Mouse (Mus musculus): ENCODE results near the gene Vldlr. TPM values are rescaled to one million over a fixed set of nuclear protein-coding genes. Genes with fewer than 3 reads are reported as not detected.

Gene Vldlr
- polyA plus RNA-seq, 1 experiment = 0.21 TPM

GRCm38 (mm10) chr19:27233386-27233785 is 17.1 kb downstream of the Vldlr start:
- H3K36me3 ChIP-seq (ENCODE audit: control insufficient read depth, insufficient read depth) = no peaks in the 10 kb centered on the region
- no peak overlapping the region for H3K4me3 ChIP-seq (ENCODE audit: insufficient read depth, poor library complexity, severe bottlenecking)
- no peak for TF ChIP-seq MAX (IDR thresholded peaks at IDR 0.05)
- TF ChIP-seq MYOG (IDR thresholded peaks at IDR 0.05; ENCODE audit: control insufficient read depth, extremely low read depth, insufficient read length) = no peak
- TF ChIP-seq FOSL1 (IDR thresholded peaks at IDR 0.05; ENCODE audit: insufficient read depth, low read length, poor library complexity, severe bottlenecking) = no peak
- TF ChIP-seq CEBPB (IDR thresholded peaks at IDR 0.05; ENCODE audit: low read depth) = no peak
- no peak for TF ChIP-seq CTCF (IDR thresholded peaks at IDR 0.05; ENCODE audit: control insufficient read depth, insufficient read depth, insufficient read length)
- TF ChIP-seq USF1 (IDR thresholded peaks at IDR 0.05; ENCODE audit: low read depth) = no peak
- no peak for TF ChIP-seq MYOD1 (IDR thresholded peaks at IDR 0.05; ENCODE audit: control insufficient read depth, insufficient read length, low read depth)
- no peaks in the 10 kb centered on the region for H3K27me3 ChIP-seq (ENCODE audit: control insufficient read depth, insufficient read depth, insufficient read length)
- H3ac ChIP-seq (ENCODE audit: control insufficient read depth, insufficient read length, low read depth) = no peak overlapping the region
- no peaks in the 10 kb centered on the region for H3K79me3 ChIP-seq (ENCODE audit: low read depth)
- no peaks in the 10 kb centered on the region for H3K79me2 ChIP-seq (ENCODE audit: control insufficient read depth, insufficient read depth)

DNA sequence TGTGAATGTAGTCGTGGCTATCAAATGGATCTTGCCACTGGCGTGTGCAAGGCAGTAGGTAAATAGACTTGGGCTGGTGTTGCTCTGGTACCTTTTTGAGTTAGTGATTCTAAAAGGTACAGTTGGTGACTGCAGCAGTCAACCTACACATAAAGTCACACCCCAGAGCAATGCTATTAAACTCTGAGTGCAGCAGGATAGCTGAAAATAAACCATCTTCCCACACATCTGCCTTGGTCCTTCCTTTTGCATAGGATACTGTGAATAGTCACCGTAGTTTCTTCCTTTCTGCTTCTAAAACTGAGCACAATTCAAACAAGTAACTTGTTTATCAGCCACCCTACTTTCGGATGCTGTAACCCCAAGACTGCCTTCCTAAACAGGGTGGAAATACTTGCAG is 23.6 kb downstream of the Vldlr start:
- no peaks in the 10 kb centered on the region for H3K79me2 ChIP-seq (ENCODE audit: control insufficient read depth, insufficient read depth)
- H3K79me3 ChIP-seq (ENCODE audit: low read depth) = no peaks in the 10 kb centered on the region
- H3K36me3 ChIP-seq (ENCODE audit: control insufficient read depth, insufficient read depth) = no peaks in the 10 kb centered on the region
- no peak overlapping the region for H3K4me3 ChIP-seq (ENCODE audit: insufficient read depth, poor library complexity, severe bottlenecking)
- H3ac ChIP-seq (ENCODE audit: control insufficient read depth, insufficient read length, low read depth) = no peak overlapping the region
- TF ChIP-seq USF1 (IDR thresholded peaks at IDR 0.05; ENCODE audit: low read depth) (no peak), CTCF (IDR thresholded peaks at IDR 0.05; ENCODE audit: control insufficient read depth, insufficient read depth, insufficient read length) (no peak), MAX (IDR thresholded peaks at IDR 0.05) (no peak), MYOD1 (IDR thresholded peaks at IDR 0.05; ENCODE audit: control insufficient read depth, insufficient read length, low read depth) (no peak), FOSL1 (IDR thresholded peaks at IDR 0.05; ENCODE audit: insufficient read depth, low read length, poor library complexity, severe bottlenecking) (no peak), CEBPB (IDR thresholded peaks at IDR 0.05; ENCODE audit: low read depth) (no peak), MYOG (IDR thresholded peaks at IDR 0.05; ENCODE audit: control insufficient read depth, extremely low read depth, insufficient read length) (no peak)
- no peaks in the 10 kb centered on the region for H3K27me3 ChIP-seq (ENCODE audit: control insufficient read depth, insufficient read depth, insufficient read length)

- Histone ChIP-seq H3K79me2 (ENCODE audit: control insufficient read depth, insufficient read depth) (no peaks in the 10 kb centered on the region), H3K79me3 (ENCODE audit: low read depth) (no peaks in the 10 kb centered on the region), H3K36me3 (ENCODE audit: control insufficient read depth, insufficient read depth) (no peaks in the 10 kb centered on the region), H3K27me3 (ENCODE audit: control insufficient read depth, insufficient read depth, insufficient read length) (no peaks in the 10 kb centered on the region), H3K4me3 (ENCODE audit: insufficient read depth, poor library complexity, severe bottlenecking) (no peak overlapping the region), H3ac (ENCODE audit: control insufficient read depth, insufficient read length, low read depth) (no peak overlapping the region)
- no peak for TF ChIP-seq CTCF (IDR thresholded peaks at IDR 0.05; ENCODE audit: control insufficient read depth, insufficient read depth, insufficient read length)
- TF ChIP-seq USF1 (IDR thresholded peaks at IDR 0.05; ENCODE audit: low read depth) = no peak
- no peak for TF ChIP-seq MYOD1 (IDR thresholded peaks at IDR 0.05; ENCODE audit: control insufficient read depth, insufficient read length, low read depth)
- TF ChIP-seq MYOG (IDR thresholded peaks at IDR 0.05; ENCODE audit: control insufficient read depth, extremely low read depth, insufficient read length) = no peak
- no peak for TF ChIP-seq MAX (IDR thresholded peaks at IDR 0.05)
- no peak for TF ChIP-seq CEBPB (IDR thresholded peaks at IDR 0.05; ENCODE audit: low read depth)
- TF ChIP-seq FOSL1 (IDR thresholded peaks at IDR 0.05; ENCODE audit: insufficient read depth, low read length, poor library complexity, severe bottlenecking) = no peak
Observed at GRCm38 (mm10) chr19:27243527-27243926, 27.2 kb downstream of the Vldlr start.

DNA sequence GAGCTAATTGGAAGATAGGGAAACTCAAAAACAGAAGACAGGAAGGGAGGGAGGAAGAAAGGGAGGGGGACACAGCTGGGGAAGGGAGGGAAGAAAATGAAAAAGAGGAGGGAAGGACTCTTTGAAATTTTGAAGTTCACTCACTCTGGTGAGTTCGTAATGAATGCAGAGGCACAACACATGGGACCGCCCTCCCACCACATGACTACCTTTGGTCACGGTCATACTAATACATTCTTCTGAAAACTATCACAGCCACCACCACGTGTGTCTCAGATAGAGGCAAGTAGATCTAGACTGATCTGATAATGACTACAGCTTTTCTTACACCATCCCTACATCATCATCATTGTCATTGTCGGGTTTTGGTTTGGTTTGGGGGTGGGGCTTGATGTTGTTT is 38.5 kb downstream of the Vldlr start:
- no peak overlapping the region for H3K4me3 ChIP-seq (ENCODE audit: insufficient read depth, poor library complexity, severe bottlenecking)
- no peaks in the 10 kb centered on the region for H3K36me3 ChIP-seq (ENCODE audit: control insufficient read depth, insufficient read depth)
- TF ChIP-seq FOSL1 (IDR thresholded peaks at IDR 0.05; ENCODE audit: insufficient read depth, low read length, poor library complexity, severe bottlenecking) (no peak), CEBPB (IDR thresholded peaks at IDR 0.05; ENCODE audit: low read depth) (no peak), USF1 (IDR thresholded peaks at IDR 0.05; ENCODE audit: low read depth) (no peak), MYOG (IDR thresholded peaks at IDR 0.05; ENCODE audit: control insufficient read depth, extremely low read depth, insufficient read length) (no peak), CTCF (IDR thresholded peaks at IDR 0.05; ENCODE audit: control insufficient read depth, insufficient read depth, insufficient read length) (no peak), MAX (IDR thresholded peaks at IDR 0.05) (no peak), MYOD1 (IDR thresholded peaks at IDR 0.05; ENCODE audit: control insufficient read depth, insufficient read length, low read depth) (no peak)
- H3K27me3 ChIP-seq (ENCODE audit: control insufficient read depth, insufficient read depth, insufficient read length) = no peaks in the 10 kb centered on the region
- no peaks in the 10 kb centered on the region for H3K79me2 ChIP-seq (ENCODE audit: control insufficient read depth, insufficient read depth)
- H3ac ChIP-seq (ENCODE audit: control insufficient read depth, insufficient read length, low read depth) = no peak overlapping the region
- no peaks in the 10 kb centered on the region for H3K79me3 ChIP-seq (ENCODE audit: low read depth)

DNA sequence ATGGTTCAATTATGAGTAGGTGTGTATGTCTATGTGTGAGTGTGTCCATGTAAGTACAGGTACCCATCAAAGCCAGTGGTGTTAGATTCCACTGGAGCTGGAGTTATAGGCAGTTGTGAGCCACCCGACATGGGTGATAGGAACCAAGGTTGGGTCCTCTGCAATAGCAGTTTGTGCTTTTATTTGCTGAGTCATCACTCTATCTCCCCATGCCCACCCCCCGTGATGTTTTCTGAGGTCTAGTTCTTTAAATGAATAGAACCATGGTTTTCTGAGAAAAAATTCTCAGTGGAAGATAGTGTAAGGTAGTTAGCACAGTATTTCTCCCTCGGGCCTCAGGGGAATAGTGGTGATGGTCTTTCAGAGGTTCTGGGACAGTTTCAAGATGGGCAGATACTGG is 39.4 kb downstream of the Vldlr start:
- TF ChIP-seq CTCF (IDR thresholded peaks at IDR 0.05; ENCODE audit: control insufficient read depth, insufficient read depth, insufficient read length) = no peak
- no peak for TF ChIP-seq FOSL1 (IDR thresholded peaks at IDR 0.05; ENCODE audit: insufficient read depth, low read length, poor library complexity, severe bottlenecking)
- TF ChIP-seq MYOG (IDR thresholded peaks at IDR 0.05; ENCODE audit: control insufficient read depth, extremely low read depth, insufficient read length) = no peak
- TF ChIP-seq USF1 (IDR thresholded peaks at IDR 0.05; ENCODE audit: low read depth) = no peak
- TF ChIP-seq MYOD1 (IDR thresholded peaks at IDR 0.05; ENCODE audit: control insufficient read depth, insufficient read length, low read depth) = no peak
- no peak for TF ChIP-seq CEBPB (IDR thresholded peaks at IDR 0.05; ENCODE audit: low read depth)
- TF ChIP-seq MAX (IDR thresholded peaks at IDR 0.05) = no peak
- H3K4me3 ChIP-seq (ENCODE audit: insufficient read depth, poor library complexity, severe bottlenecking) = no peak overlapping the region
- H3K27me3 ChIP-seq (ENCODE audit: control insufficient read depth, insufficient read depth, insufficient read length) = no peaks in the 10 kb centered on the region
- no peaks in the 10 kb centered on the region for H3K36me3 ChIP-seq (ENCODE audit: control insufficient read depth, insufficient read depth)
- no peaks in the 10 kb centered on the region for H3K79me3 ChIP-seq (ENCODE audit: low read depth)
- no peaks in the 10 kb centered on the region for H3K79me2 ChIP-seq (ENCODE audit: control insufficient read depth, insufficient read depth)
- no peak overlapping the region for H3ac ChIP-seq (ENCODE audit: control insufficient read depth, insufficient read length, low read depth)

DNA sequence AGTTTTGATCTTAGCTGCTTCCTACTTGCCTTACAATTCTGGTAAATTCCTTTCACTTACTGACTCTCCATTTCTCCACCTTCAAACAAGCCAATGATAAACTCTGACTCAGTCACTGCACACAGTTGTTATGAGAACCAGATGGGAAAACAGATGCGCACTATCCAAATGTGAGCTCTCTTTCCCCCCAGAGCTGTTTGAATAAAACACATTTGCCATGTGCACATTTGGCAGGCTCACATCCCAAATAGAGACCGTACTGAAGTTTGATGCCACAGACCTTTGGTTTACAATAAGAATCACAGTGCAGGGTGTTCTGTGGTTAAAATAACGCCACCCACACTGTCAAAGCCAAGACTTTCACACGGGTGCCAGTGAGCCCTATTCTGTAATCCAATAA is 43.8 kb downstream of the Vldlr start:
- H3ac ChIP-seq (ENCODE audit: control insufficient read depth, insufficient read length, low read depth) = no peak overlapping the region
- no peak overlapping the region for H3K4me3 ChIP-seq (ENCODE audit: insufficient read depth, poor library complexity, severe bottlenecking)
- H3K79me3 ChIP-seq (ENCODE audit: low read depth) = no peaks in the 10 kb centered on the region
- no peaks in the 10 kb centered on the region for H3K36me3 ChIP-seq (ENCODE audit: control insufficient read depth, insufficient read depth)
- TF ChIP-seq CEBPB (IDR thresholded peaks at IDR 0.05; ENCODE audit: low read depth) (no peak), MAX (IDR thresholded peaks at IDR 0.05) (no peak), MYOD1 (IDR thresholded peaks at IDR 0.05; ENCODE audit: control insufficient read depth, insufficient read length, low read depth) (no peak), MYOG (IDR thresholded peaks at IDR 0.05; ENCODE audit: control insufficient read depth, extremely low read depth, insufficient read length) (no peak), USF1 (IDR thresholded peaks at IDR 0.05; ENCODE audit: low read depth) (no peak), FOSL1 (IDR thresholded peaks at IDR 0.05; ENCODE audit: insufficient read depth, low read length, poor library complexity, severe bottlenecking) (no peak), CTCF (IDR thresholded peaks at IDR 0.05; ENCODE audit: control insufficient read depth, insufficient read depth, insufficient read length) (no peak)
- H3K79me2 ChIP-seq (ENCODE audit: control insufficient read depth, insufficient read depth) = no peaks in the 10 kb centered on the region
- H3K27me3 ChIP-seq (ENCODE audit: control insufficient read depth, insufficient read depth, insufficient read length) = no peaks in the 10 kb centered on the region

All from C2C12 (cell line).